Comparison of ENCODE assay signal across 11 mouse cellular contexts in the genomic region with DNA sequence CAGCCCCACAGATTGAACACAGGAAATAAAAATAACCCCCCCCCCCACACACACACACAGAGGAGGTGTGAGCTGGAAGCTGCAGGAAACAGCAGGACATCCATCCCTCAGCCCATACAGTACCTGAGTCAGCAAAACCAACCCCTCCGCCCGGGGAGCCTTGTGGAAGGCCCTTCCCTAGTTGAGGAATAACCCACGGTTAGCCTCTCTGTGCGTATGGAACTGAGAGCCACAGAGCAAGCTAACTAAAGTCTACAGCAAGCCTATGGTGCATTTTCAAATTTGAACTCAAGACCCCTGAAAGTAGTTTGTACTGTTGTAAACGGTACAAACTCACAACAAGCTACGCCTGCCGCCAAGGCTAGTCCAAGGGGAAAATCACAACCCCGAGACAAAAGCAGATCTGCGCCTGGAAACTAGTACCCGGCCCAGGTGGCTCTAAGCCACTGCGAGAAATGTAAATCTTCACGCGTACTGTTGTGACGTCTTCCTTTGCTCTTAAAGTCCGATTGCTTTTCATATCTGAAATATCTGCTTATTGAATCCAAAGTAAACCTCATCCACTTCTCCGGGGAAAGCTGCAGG. TPM values are rescaled to one million over a fixed set of nuclear protein-coding genes. Genes with fewer than 3 reads are reported as not detected.
DNase-seq lines count a peak whose midpoint lies in the region; ATAC-seq and TF ChIP-seq lines count a peak whose summit lies in the region.
"Had no signal": no experiment of that assay in that cellular context is flagged by ENCODE, and none has a peak within 500 bp of the region (broad histone marks: within the 10 kb centered on the region; RNA-seq: fewer than 3 reads in every experiment).

No protein-coding gene starts in this region.

- ATAC-seq in heart, embryonic 12.5 days (ENCODE audit: insufficient number of reproducible peaks, low FRiP score): no peak
- ATAC-seq in intestine, embryonic 14.5 days (replicated peaks; ENCODE audit: low FRiP score, low TSS enrichment, low read depth): no peak
- ATAC-seq in stomach, embryonic 15.5 days (ENCODE audit: insufficient read depth, low FRiP score, low read depth): no peak; the same call in 1 of the 2 replicates

- peaks cover 56% of the 10 kb centered on the region for H3K4me1 ChIP-seq in heart, embryonic 12.5 days (replicated peaks)
- peaks cover 36% of the 10 kb centered on the region for H3K4me1 ChIP-seq in spleen, adult 2 months (ENCODE audit: control insufficient read depth, insufficient read depth, insufficient read length)
- peaks cover 26% of the 10 kb centered on the region for H3K4me1 ChIP-seq in intestine, embryonic 14.5 days (replicated peaks; ENCODE audit: control insufficient read depth, insufficient read depth, low read length)
- H3K4me1 ChIP-seq in stomach, embryonic 15.5 days: peaks cover 14% of the 10 kb centered on the region

- no peak for TF ChIP-seq CTCF in spleen, adult 2 months (IDR thresholded peaks at IDR 0.05; ENCODE audit: extremely low read depth, insufficient read depth, insufficient read length, insufficient replicate concordance)

- WGBS in heart, embryonic 12.5 days: 67% methylated on average over 16 of the region's 16 CpGs
- WGBS in spleen, adult 2 months: 23% methylated on average over 16 of the region's 16 CpGs
- 58% methylated on average over 16 of the region's 16 CpGs for WGBS in intestine, embryonic 14.5 days
- 58% methylated on average over 16 of the region's 16 CpGs for WGBS in stomach, embryonic 15.5 days

- no peaks in the 10 kb centered on the region for H3K27me3 ChIP-seq in heart, embryonic 12.5 days (replicated peaks)
- H3K27me3 ChIP-seq in spleen, adult 2 months (ENCODE audit: control insufficient read depth, insufficient read depth, low read length): no peaks in the 10 kb centered on the region
- no peaks in the 10 kb centered on the region for H3K27me3 ChIP-seq in intestine, embryonic 14.5 days (replicated peaks; ENCODE audit: control insufficient read depth, insufficient read depth, low read length)
- H3K27me3 ChIP-seq in stomach, embryonic 15.5 days (replicated peaks): no peaks in the 10 kb centered on the region

- H3K9ac ChIP-seq in heart, embryonic 12.5 days: peak overlapping the region; percentile 41; the same call in 1 of the 2 replicates
- H3K9ac ChIP-seq in intestine, embryonic 14.5 days (ENCODE audit: low read length): peak overlapping the region; percentile 13; the same call in 1 of the 2 replicates
- H3K9ac ChIP-seq in stomach, embryonic 15.5 days: no peak overlapping the region

- peaks cover 20% of the 10 kb centered on the region for H3K36me3 ChIP-seq in heart, embryonic 12.5 days
- no peaks in the 10 kb centered on the region; the same call in 1 of the 2 replicates for H3K36me3 ChIP-seq in spleen, adult 2 months (ENCODE audit: control insufficient read depth, insufficient read depth, low read length)
- peaks cover 27% of the 10 kb centered on the region for H3K36me3 ChIP-seq in intestine, embryonic 14.5 days (ENCODE audit: control insufficient read depth, insufficient read depth, low read length)
- H3K36me3 ChIP-seq in stomach, embryonic 15.5 days: peaks cover 8% of the 10 kb centered on the region; the same call in 1 of the 2 replicates

- H3K27ac ChIP-seq in heart, embryonic 12.5 days (ENCODE audit: poor library complexity, severe bottlenecking): peak overlapping the region; percentile 78
- H3K27ac ChIP-seq in spleen, adult 2 months (ENCODE audit: insufficient read depth, low read length): peak overlapping the region; percentile 91
- peak overlapping the region; percentile 65 for H3K27ac ChIP-seq in intestine, embryonic 14.5 days (ENCODE audit: low read depth)
- peak overlapping the region; percentile 76 for H3K27ac ChIP-seq in stomach, embryonic 15.5 days

- DNase-seq in heart, adult 9 months (ENCODE audit: low spot score in 2 of 2): no peak
- DNase-seq in spleen, adult 2 months (ENCODE audit: low read depth in 1 of 2, low spot score in 2 of 2): peak; percentile 29 to 43
- no peak for DNase-seq in spleen, adult 12 weeks (ENCODE audit: low spot score)
- DNase-seq in intestine, embryonic 14.5 days (ENCODE audit: low spot score): no peak
- DNase-seq in urinary bladder, adult 18-20 months (ENCODE audit: low spot score in 2 of 2): no peak
- no peak for DNase-seq in layer of hippocampus, adult 18-20 months (ENCODE audit: low spot score in 2 of 2)
- DNase-seq: right cerebral cortex, postnatal 4 days had no signal

- no peaks in the 10 kb centered on the region for H3K9me3 ChIP-seq in heart, embryonic 12.5 days (replicated peaks)
- H3K9me3 ChIP-seq in intestine, embryonic 14.5 days (ENCODE audit: control insufficient read depth, low read length): no peaks in the 10 kb centered on the region
- no peaks in the 10 kb centered on the region for H3K9me3 ChIP-seq in stomach, embryonic 15.5 days
- H3K9me3 ChIP-seq: G1E had no signal

- H3K4me3 ChIP-seq in heart, embryonic 12.5 days: no peak overlapping the region
- H3K4me3 ChIP-seq in spleen, adult 2 months (ENCODE audit: extremely low read depth, insufficient read depth, insufficient read length): no peak overlapping the region; the same call in 1 of the 2 replicates
- H3K4me3 ChIP-seq in intestine, embryonic 14.5 days (ENCODE audit: low read depth, low read length): no peak overlapping the region
- no peak overlapping the region for H3K4me3 ChIP-seq in stomach, embryonic 15.5 days (replicated peaks)

- no peak for TF ChIP-seq POLR2A in spleen, adult 2 months (IDR thresholded peaks at IDR 0.05; ENCODE audit: low read depth, low read length)

- peak overlapping the region; percentile 35 for H3K4me2 ChIP-seq in heart, embryonic 12.5 days
- H3K4me2 ChIP-seq in intestine, embryonic 14.5 days (ENCODE audit: low read length): peak overlapping the region; percentile 14; the same call in 1 of the 2 replicates
- peak overlapping the region; percentile 21; the same call in 1 of the 2 replicates for H3K4me2 ChIP-seq in stomach, embryonic 15.5 days

RNA-seq across cellular contexts. Expression of a gene that starts 20.3 kb away (rescaled TPM):
- 365 and 374 TPM in 2 replicates for polyA plus RNA-seq in heart, embryonic 12.5 days (2016; fragmentation: Nextera tagmentation; extraction: Ambion mirVana)
- polyA plus RNA-seq in spleen, adult 2 months (2012; rRNA removed): 309 and 372 TPM in 2 replicates
- polyA plus RNA-seq in intestine, embryonic 14.5 days (2014; fragmentation: Nextera tagmentation; extraction: Ambion mirVana): 414 and 449 TPM in 2 replicates
- polyA plus RNA-seq in stomach, embryonic 15.5 days (2015; fragmentation: Nextera tagmentation; extraction: Ambion mirVana): 436 and 440 TPM in 2 replicates
- total RNA-seq in layer of hippocampus, adult 18-20 months (2021): 100 to 1,000 TPM; 123 to 132 TPM

RNA-seq across cellular contexts. Expression of a gene that starts 20.3 kb away (rescaled TPM):
- 87.6 and 90.2 TPM in 2 replicates for polyA plus RNA-seq in heart, embryonic 12.5 days (2016; fragmentation: Nextera tagmentation; extraction: Ambion mirVana)
- polyA plus RNA-seq in spleen, adult 2 months (2012; rRNA removed): 17.9 and 23.4 TPM in 2 replicates
- polyA plus RNA-seq in intestine, embryonic 14.5 days (2014; fragmentation: Nextera tagmentation; extraction: Ambion mirVana): 46.9 and 53.5 TPM in 2 replicates
- 43.1 and 44.1 TPM in 2 replicates for polyA plus RNA-seq in stomach, embryonic 15.5 days (2015; fragmentation: Nextera tagmentation; extraction: Ambion mirVana)
- 10 to 100 TPM; 54.8 to 60.0 TPM for total RNA-seq in layer of hippocampus, adult 18-20 months (2021)

RNA-seq across cellular contexts. Expression of a gene that starts 51.1 kb away (rescaled TPM):
- not detected in 2 replicates for polyA plus RNA-seq in heart, embryonic 12.5 days (2016; fragmentation: Nextera tagmentation; extraction: Ambion mirVana)
- polyA plus RNA-seq in spleen, adult 2 months (2012; rRNA removed): not detected in 2 replicates
- polyA plus RNA-seq in intestine, embryonic 14.5 days (2014; fragmentation: Nextera tagmentation; extraction: Ambion mirVana): not detected in 2 replicates
- polyA plus RNA-seq in stomach, embryonic 15.5 days (2015; fragmentation: Nextera tagmentation; extraction: Ambion mirVana): not detected in 2 replicates
- total RNA-seq in layer of hippocampus, adult 18-20 months (2021): not detected
- polyA plus RNA-seq: G1E; gonadal fat pad, adult 2 months had no signal

Comparison
In these comparisons a context has a peak if more than half of its experiments do, and no peak if none do; other contexts are left out.
1. DNase-seq: peak in spleen, adult 2 months (2 of 2); none in heart, adult 9 months (0 of 2), spleen, adult 12 weeks (single experiment), intestine, embryonic 14.5 days (single experiment), urinary bladder, adult 18-20 months (0 of 2) and layer of hippocampus, adult 18-20 months (0 of 2).
2. Peak in every context shown above with its lines, with median percentiles within 50 percentile points of each other: H3K27ac ChIP-seq and H3K4me2 ChIP-seq.